Mouse (Mus musculus) megakaryocyte progenitor cell, adult 5-6 weeks (primary cell): ENCODE data around the gene Zswim1. TPM values are rescaled to one million over a fixed set of nuclear protein-coding genes. Genes with fewer than 3 reads are reported as not detected.
"Not testable (repeated sequence)": the region's sequence is repeated elsewhere in the genome, so short reads cannot be mapped to it uniquely, and the experiment has no call there.

Experiments used
- ATAC-seq: replicated peaks from 2 replicates; pipeline ENCODE4 v1.8.0; 2016; ENCODE audit warnings: mild to moderate bottlenecking, moderate TSS enrichment, inconsistent platforms; ENCODE audit not compliant: poor library complexity
- total RNA-seq, 2 experiments: library from RNA; stranded (forward) in 1 of 2; stranded (reverse) in 1 of 2; fragments of 157-497, 149-512 nt in 1 of 2; fragments of 200-1000 nt in 1 of 2; gene quantifications; 2 replicates each; pipeline versions ENCODE4 v1.2.3 to v1.2.4; 2015 to 2017

Gene Zswim1
- total RNA-seq, 2 experiments from 2014 or later = 4.4 to 9.0 TPM

DNA sequence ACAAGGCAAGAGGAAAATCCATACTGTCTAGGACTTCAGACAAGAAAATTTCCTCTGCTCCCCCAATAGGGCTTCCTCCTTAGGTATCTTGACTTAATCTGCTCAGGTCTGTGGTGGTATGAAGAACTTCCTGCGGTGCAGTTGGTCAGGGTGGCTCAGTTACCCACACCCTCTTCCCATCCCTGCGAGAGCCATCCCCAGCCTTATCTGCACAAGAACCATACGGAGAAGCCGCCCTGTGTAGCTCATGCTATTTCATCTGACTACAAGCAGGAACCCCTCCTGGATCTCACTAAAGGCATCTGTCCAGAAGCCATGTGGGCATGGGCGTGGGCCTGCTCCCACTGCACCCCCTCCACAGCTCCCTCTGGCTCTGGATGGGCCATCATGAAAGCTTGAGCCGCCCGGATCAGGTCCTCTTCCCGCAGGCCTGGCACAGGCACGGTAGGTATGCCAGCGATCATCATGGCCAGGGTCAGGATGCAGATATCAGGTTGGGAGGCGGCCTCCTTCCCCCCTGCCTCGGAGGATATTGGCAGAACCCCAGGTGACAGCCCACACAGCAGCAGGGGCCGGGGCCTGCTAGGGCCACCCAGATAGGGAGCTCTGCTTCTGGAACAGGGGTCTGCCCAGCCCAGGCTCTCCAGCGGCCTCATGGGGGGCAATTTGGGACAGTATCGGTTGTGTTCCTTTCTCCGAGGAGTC lies 4.8 kb downstream of the Zswim1 start:
- ATAC-seq = no peak

DNA sequence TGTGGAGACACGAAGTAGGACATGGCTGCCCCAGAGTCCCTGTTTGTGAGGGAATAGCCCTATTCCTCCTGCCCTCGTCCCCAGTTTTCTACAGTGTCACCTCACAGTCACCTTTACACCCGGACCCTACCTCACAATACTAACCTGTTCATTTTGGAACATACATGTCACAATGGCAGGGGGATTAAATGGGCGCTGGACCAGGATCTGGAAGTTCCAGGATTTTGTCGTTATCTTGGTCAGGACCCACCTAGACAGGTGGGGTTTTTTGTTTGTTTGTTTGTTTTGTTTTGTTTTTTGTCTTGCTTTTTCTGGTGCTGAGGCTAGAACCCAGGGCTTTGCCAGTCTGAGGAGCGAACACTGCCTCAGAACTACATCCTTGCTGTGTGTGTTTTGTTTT lies 6.0 kb downstream of the Zswim1 start, which contains the start of gene Spata25:
Spata25 (minus strand) TSS at position 101 of the 400 bp plus-strand sequence.
- ATAC-seq = no peak

DNA sequence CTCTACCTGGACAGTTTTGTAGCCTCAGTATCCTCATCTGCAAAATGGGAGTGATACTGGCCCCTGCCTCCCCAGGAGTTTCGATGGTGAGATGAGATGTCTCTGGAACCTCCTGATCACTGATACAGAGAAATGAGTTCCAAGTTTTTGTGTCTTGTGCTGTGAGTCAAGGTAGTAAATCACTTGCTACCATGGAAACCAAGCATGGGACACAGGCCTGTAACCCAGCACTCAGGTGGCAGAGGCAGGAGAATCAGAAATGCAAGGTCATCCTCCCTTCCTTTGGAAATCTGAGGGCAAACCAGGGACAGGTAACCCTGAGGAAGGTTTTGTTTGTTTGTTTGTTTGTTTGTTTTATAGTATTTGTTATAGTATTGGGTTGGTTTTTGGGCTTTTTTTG lies 6.6 kb downstream of the Zswim1 start:
- ATAC-seq = no peak

DNA sequence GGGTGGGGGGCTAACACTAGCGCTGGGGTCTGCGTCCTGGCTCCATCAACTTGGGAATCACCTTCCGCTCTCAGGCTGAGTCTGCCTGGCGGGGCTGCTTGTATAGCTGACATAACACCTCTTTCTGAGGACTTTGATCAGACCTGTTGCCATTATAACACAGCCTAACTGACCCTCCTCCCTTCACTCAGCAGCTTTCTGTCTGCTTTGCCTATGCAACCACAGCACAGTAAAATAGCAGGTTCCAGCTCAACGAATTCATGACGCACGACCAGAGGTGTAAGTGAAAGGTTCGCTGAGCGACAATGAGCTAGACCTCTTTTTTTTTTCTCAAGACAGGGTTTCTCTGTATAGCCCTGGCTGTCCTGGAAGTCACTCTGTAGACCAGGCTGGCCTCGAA lies 8.5 kb downstream of the Zswim1 start:
- no peak for ATAC-seq

DNA sequence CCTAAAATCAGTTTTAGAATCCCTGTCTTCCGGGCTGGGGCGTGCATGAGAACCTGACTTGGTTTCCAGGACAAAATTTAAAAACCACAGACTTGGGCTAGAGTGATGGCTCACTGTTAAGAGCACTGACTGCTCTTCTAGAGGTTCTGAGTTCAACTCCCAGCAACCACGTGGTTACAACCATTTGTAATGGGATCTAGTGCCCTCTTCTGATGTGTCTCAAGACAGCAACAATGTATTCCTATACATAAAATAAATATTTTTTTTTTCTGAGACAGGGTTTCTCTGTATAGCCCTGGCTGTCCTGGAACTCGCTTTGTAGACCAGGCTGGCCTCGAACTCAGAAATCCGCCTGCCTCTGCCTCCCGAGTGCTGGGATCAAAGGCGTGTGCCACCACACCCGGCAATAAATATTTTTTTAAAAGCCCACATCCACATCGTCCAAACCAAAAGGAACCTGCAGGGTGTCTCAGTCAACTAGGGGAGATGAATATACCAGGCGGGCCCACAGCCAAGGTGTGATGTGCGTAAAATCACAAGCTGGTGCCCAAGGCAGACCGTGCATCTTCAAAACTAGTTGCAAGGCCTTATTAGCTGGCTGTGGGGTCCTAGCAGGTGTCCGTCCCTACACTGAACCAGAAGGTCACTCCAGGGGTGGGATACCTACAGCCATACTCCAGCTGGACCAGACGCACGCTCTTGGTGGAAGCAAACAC lies 9.7 kb downstream of the Zswim1 start:
- ATAC-seq = peak; percentile 2

DNA sequence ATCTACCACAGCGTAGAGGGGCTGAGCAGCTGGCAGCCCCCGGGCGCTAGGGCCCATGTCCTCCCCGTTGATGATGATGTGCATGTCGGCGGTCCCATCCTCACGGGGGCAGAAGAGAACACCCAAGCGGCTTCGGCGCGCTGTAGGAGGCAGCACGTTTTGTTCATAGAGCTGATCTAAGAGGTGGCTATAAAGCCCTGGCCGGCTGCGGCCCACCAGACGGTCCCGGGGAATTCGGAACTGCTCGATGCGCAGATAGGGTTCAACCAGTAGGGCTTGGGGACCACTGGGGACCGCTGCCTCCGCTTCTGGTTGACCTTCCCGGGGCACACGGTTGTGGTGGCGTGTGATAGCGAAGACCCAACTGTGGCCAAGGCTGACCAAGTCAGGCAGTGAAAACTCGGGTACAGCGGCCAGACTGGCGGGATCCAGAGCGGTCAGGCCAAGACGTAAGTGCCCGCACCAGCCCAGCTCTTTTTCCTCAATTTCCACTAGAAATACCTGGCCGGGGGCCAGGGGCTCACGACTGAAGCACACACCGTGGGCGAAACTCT lies 10.3 kb downstream of the Zswim1 start, which contains the start of gene Ctsa:
Ctsa (plus strand) TSS at position 126 of the 554 bp plus-strand sequence.
- ATAC-seq = peak; percentile 85

DNA sequence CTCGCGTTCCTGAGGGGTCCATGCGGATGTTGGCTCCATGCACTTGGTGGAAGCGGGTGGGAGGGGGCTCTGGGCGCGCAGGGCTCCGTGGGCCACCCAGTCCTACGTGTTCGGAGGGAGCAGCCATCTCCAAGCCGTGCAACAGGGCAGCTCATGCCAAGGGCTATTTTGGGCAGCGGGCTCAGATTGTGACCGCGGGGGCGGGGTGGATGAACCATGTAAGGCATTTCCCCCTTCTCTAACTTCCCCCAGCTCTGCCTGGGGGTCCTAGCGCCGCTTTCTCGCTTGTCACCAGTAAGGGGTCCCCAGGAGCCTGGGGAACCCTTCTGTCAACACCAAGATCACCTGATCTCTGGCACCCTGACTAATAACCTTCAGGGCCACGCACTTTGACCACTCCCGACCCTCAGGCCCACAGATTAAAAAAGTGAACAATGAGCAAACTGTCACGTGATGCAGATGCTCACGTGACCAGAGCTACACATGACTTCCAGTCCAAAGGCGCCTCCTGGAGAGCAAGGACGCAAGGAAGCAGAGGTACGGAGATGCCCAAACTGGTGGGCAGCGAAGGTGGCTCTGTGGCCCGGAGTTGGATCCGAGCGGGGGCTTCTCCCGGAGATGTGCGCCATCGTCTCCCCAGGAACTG lies 11.0 kb downstream of the Zswim1 start, which contains the start of gene Neurl2:
Neurl2 (minus strand) TSS at position 143 of the 646 bp plus-strand sequence.
- peak; percentile 45 for ATAC-seq

DNA sequence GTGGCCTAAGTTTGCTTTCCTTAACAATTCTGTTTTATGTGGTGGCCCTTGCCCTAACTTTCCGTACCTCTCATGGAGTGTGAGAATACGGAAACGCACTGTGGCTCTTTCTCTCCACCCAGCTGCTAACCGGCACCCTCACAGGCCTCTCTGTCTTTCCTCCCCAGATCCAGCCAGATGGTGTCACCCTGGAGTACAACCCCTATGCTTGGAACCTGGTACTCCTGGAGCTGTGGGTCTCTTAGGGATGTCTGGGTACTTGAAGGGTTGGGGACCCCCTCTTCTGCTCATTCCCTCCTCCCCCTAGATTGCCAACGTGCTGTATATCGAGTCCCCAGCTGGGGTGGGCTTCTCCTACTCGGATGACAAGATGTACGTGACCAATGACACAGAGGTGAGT lies 12.0 kb downstream of the Zswim1 start:
- peak; percentile 21; the same call in 1 of the 2 replicates for ATAC-seq

DNA sequence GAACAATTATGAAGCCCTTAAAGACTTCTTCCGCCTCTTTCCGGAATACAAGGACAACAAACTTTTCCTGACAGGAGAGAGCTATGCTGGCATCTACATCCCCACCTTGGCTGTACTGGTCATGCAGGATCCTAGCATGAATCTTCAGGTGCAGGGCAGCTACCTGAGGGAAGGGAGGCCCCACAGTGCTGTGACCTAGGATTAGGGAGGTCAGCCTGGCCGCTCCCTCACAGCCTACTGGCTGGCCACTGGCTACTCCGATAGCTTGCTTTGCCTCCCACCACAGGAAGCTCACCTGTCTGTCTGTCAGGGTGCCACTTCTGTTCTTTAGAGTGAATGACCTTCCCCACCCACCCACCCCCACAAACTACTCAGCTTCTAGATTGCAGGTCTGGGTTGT lies 12.7 kb downstream of the Zswim1 start:
- ATAC-seq = no peak

DNA sequence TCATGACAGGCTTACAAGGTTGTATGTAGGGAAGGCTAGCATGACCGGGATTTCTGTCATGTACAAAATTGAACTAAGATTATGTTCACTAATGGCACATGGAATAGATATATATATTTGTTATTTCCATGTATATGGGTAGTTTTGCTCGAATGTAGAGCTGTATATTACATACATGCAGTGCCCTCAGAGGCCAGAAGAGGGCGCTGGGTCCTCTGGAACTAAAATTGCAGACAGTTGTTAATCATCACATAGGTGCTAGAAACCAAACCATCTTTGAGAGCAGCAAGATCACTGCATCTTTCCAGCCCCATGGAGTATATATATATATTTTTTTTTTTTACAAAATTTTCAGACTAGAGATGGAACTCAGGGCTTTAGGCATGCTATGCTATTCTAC lies 23.3 kb downstream of the Zswim1 start:
- 0 out of 2 replicates have a peak, but pooled peaks have one; percentile 34 for ATAC-seq

DNA sequence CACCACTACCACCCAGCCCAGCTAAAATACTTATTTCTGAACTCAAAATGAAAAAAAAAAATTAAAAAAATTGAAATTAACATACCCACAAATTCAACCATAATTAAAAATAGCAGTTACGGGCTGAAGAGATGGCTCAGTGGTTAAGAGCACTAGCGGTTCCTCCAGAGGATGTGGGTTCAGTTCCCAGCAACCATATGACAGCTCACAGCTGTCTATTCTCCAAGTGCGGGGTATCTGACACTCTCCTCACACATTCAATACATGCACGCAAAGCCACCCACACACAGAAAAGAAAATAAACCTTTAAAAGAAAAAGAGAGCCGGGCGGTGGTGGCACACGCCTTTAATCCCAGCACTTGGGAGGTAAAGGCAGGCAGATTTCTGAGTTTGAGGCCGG lies 27.6 kb downstream of the Zswim1 start:
- no peak for ATAC-seq

DNA sequence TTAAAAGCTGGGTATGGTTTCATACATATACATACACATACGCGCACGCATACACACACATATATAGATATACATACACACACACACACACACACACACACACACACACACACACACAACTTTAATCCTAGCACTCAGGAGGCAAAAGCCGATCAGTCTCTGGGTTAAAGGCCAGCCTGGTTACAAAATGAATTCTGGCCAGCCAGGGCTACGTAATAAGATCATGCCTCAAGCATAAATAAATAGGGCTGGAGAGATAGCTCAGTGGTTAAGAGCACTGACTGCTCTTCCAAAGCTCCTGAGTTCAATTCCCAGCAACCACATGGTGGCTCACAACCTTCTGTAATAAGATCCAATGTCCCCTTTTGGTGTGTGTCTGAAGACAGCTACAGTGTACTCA lies 33.1 kb downstream of the Zswim1 start:
- not testable (repeated sequence) for ATAC-seq

DNA sequence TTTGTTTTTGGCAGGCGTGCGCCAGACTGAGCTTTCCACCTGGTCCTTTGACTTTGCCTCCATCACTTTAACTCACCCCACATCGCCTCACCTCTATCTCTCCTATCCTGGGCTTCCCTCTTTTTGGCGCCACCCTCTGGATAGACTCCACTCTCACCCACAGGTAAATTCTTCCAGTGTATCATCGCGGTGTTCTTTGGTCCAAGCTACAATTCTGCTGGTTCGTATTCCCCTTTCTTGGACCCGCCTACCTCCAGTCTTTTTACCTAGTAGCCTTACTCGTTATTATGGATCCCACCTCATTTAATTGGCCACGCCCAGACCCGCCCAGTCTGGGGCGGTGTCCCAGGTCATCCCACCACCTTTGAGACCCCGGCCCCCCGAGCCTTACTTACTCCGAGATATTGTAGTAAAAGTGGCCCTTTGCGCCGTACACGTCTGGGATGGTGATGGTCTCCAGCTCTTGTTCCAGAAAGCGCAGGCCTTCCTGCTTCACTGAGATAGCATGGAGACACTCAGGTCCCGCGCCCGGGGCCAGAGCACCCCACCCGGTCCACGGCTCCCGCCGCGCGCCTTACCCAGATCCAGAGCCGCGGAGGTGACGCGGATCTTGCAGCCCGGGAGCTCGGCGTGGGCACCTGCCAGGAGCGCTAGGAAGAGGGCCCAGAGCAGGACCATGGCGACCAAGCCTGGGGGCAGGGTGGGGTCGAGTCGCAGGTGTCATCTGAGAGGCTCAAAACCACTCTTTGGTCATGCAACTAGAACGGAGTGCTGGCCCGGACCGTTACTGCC lies 34.0 kb downstream of the Zswim1 start:
- 0 out of 2 replicates have a peak, but pooled peaks have one; percentile 15 for ATAC-seq

DNA sequence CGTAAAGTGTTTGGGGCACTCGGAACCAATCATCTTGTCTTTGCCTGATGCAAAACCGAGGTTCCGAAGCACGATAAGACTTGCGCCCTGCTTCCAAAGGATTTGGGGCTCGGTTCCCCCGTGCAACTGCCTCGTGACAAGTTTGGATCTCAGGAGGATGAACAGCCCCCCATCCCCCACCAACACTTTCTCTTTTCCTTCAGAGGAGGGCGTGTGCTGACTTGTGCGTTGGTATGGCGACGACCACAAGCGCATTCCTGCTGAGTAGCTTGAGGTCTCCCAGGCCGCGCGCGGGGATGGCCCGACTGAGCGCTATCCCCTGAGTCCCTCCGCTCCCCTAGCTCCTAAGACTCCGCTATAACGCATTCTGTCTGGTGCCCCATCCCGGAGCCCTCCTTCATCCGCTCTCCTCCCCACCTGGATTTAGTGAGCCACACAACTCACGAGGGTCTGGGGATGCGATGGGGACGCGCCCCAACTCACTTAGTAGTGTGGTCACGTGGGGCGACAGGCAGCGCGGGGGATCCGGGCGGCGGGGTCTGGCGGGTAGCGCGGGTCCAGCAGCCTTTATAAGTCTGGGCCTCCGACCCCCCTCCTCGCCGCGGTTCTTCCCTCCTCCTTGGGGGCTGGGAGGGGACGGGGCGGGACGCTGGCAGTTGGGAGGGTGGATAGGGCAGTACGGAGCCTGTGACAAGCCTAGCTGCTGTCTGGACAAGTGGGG lies 34.8 kb downstream of the Zswim1 start, which contains the start of gene Pltp:
Pltp (minus strand) TSS at position 611 of the 721 bp plus-strand sequence.
- peak; percentile 62 for ATAC-seq

DNA sequence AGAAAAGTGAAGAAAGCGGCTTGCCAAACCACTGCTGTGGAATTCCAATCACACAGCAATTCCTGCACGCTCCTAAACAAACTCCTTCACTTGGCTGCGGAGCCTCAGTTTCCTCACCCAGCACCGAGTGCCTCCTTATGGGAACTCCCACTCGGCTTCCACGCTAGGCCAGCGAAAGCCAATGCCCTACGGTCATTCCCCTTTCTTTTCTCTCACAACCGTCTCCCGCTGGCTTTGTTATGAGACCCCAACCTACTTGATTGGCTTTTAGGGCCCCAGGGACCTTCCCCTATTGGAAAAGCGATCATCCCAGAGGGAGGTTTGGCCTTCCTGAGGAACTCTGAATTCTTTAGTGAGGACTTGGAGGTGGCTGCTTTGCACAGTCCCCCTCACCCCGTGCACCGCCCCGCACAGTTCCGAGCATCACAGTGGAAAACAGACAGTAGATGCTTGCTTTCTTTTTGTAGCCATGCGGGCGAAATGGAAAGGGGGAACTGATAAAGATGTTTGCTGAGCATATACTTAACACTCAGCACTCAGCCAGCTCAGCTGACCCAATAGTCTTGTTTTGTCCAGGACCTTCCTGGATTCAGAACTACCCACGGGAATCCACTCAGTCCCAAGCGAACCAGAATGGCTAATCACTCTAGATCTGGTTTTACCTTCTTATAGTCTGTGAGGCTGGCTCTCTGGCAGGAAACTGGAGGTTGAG lies 35.5 kb downstream of the Zswim1 start:
- no peak for ATAC-seq

DNA sequence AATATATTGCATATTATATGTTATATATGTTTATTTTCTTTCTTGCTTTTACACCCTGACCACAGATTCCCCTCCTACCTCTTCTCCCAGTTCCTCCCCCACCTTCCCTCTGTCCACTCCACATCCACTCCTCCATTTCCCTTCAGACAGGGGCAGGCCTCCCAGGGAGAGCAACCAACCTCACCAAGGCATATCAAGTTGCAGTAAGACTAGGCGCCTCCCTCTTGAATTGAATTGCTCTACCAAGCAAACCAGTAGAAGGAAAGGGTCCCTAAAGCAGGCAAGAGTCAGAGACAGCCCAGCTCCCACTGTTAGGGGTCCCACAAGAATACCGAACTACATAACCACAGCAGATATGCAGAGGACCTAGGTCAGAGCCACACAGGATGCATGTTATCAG lies 36.7 kb downstream of the Zswim1 start:
- no peak for ATAC-seq

DNA sequence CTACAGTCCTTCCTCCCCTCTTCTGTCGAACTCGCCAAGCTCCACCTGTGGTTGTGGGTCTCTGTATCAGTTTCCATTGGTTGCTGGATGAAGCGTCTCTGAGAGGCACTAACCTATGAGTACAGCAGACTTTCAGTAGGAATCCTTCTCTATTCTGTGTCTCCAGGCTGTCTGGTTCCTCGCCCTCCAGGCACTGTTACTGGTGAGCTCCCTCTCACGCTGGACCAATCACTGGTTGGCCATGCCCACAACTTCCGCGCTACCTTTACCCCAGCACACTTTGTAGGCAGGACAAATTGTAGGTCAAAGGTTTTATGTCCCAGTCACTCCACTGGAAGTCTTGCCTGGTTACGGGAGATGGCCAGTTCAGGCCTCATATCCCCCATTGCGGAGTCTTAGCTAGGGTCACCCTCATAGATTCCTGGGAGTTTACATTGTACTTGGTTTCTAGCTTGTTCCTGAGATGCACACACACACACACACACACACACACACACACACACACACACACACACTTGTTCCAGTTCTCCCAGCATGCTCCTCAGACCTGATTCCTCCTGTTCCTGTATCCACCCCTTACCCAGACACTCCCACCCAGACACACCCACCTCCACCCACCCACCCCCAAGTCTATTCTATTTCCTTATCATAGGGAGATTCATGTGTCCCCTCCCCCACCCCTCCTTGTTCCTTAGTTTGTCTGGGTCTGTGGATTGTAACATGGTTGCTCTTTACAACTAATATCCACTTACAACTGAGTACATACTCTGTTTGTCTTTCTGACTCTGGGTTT lies 37.4 kb downstream of the Zswim1 start:
- no peak for ATAC-seq

DNA sequence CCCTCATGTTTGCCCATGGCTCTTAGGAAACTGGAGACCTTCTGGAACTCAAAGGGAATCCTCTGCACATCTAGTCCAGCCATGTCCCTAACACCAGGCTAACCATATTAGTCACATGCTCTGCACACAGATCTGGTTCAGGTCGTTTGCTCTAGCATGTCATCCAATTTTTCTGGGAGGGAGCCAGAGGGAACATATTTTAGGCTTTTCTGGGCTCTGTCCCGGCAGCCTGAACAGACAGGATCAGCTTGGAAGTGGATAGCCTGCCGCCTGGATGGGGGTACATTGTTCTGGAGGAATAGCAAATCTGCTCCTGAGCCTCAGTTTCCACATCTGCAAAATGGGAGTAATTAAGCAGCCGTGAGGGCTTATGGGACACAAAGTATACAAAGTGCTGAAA lies 38.6 kb downstream of the Zswim1 start:
- ATAC-seq = no peak
